Mouse (Mus musculus) neural tube, postnatal 0 days (tissue): ENCODE data around the gene Sec14l3. TPM values are rescaled to one million over a fixed set of nuclear protein-coding genes. Genes with fewer than 3 reads are reported as not detected.

Source experiments
- polyA plus RNA-seq: library from polyadenylated mRNA; unstranded; fragments of >200 nt; fragmentation: Nextera tagmentation; extraction: Ambion mirVana; gene quantifications from 2 replicates; pipeline ENCODE4 v1.2.1, GENCODE M21; 2015

Gene Sec14l3
- 0.94 and 1.1 TPM in 2 replicates for polyA plus RNA-seq

DNA sequence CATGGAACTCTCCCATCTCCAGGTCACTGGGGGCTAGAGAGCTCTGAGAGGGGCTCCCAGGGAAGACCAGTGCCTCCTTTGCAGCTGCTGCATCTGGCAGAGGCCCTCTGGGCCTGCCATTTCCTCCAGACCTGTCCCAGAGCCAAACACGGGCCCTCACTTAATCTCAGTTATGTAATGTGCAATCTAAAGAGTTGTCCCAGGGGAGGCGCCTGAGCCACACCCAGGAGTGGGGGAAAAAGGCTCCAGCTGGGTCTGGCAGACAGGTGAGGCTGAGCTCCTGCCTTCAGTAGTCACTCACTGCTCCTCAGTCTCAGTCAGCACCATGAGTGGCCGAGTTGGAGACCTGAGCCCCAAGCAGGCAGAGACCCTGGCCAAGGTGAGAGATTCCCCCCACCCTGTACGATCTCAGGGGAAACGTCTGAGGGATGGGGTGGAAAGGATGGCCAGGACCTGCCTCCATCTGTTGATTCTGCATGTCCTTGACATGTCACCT is at the start of gene Sec14l3:
Gene Sec14l3 (plus strand): TSS at position 215 of the 496 bp plus-strand sequence.

DNA sequence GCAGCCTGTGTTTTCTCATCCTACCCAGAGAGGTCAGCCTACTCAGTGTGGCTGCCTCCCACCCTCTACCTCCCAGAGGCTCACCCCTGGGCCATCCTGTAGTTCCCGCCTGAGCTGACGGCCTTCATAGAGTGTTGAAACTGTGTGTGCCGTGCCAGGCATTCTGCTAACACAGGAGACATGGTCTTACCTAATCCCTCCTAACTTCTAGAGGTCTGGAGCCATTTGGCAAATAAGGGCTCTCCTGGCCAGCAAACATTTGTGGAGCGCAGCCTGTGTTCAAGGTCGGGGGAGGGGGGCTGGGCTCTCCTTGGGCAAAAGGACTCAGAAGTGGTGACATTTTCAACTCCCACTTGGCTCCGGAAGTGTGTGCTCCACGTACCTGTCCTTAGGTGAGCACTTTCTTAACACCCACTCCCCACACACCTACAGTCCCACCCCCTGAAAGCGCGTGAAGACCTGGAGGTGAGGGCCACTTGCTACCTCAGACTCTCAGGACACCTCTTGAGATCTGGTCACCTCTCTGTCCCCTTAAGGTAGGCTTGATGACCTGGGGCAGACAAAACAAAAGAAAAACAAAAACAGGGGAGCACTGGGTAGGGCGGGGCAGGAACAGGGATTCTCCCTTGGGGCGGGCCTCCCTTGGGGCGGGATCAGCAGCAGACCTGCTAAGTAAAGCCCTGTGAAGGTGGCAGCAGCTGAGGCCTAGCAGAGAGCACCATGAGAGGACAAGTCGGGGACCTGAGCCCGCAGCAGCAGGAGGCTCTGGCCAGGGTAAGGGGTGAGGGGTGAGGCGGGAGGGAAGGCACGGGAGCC is 33.3 kb upstream of the Sec14l3 start, which contains the start of gene Sec14l4:
Gene Sec14l4 (plus strand): TSS at position 337 of the 816 bp plus-strand sequence.

DNA sequence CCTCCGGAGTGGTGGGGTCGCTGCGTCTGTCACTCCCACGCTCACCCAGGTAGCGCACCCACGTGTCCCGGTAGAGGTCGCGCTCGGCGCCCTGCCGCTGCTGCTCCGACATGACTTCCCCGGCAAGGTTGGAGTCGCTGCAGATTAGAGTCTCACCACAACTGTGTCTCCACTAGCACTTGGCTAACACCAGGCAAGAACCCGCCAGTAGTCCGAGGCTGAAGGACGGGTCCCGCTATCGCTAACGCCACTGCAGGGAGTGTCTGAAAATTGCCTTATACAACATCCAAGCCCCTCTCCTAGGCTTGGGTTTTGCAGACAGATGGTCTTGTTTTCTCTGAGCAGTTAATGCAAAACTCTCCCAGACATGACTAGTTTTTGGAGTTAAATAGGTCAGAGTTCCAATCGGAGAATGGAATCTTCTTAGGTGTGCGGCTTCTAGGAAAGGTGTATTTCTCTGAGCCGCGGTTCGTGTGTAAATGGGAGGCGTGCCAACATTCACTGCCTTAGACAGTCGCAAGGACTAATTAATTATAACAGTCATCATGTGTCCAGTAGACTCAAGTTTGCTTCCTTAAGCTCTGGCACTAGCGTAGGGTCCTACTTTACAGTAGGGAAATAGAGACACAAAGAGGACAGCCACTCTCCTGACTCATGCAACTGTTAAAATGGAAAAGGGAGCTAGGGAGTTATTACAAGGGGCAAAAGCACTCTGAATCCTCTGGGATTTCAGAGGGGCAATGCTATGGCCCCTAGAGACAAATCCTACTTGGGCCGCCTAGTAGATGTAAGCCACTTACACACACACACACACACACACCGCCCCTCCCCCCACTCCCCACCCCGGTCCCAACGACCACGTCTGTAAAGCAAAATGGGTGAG is 30.8 kb downstream of the Sec14l3 start, which contains the start of gene Mtfp1:
Gene Mtfp1 (minus strand): TSS at position 275 of the 883 bp plus-strand sequence.

DNA sequence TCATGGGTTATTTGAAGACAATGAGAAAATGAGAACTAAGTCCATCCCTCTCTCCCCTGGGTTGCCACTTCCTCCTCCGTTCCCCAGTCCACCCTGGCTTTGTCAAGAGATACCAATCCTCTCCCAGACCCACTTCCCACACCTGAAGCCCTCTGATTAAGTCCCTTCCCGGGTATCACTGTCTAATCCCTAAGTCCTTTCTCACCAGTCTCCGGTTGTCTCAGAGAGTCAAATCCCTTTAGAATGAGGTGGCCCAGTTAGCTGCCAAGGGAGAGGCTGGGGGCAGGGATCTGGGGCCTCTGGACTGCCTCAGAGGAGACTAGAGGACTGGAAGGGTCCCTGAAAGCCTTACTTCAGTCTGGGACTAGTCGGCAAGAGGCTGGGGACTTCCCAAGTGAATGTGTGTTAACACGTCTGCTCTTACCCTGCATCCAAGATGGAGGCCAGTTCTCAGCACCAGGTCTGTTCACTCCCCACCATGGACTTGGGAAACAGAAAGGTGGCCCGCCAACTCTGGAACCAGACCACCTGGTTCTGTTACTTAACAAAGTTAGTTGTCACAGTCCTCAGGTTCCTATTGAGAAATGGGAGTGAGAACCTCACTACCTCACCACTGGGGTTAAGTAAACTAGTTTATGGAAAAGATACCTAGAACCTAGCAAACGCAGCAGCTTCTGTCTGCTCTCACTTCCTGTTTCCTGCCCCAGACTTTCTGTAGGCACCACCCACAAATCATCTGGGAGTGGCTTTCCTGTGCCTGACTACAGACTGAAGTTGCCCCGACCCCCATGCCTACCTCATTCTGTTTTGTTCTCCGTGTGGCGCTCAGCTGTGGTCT is 58.3 kb downstream of the Sec14l3 start, which contains the start of gene Sec14l2:
Gene Sec14l2 (minus strand): TSS at position 674 of the 838 bp plus-strand sequence.

Other genes with a start within 250 kb of the Sec14l3 start
- gene Osbp2, start 200.9 kb upstream of the Sec14l3 start, polyA plus RNA-seq, result 46.3 and 49.2 TPM in 2 replicates
- 0.17 and 0.31 TPM in 2 replicates for gene 4921536K21Rik, start 169.7 kb upstream of the Sec14l3 start, polyA plus RNA-seq
- gene Dusp18, start 169.6 kb upstream of the Sec14l3 start, polyA plus RNA-seq, result 12.6 and 16.7 TPM in 2 replicates
- gene Slc35e4, start 150.2 kb upstream of the Sec14l3 start, polyA plus RNA-seq, result 22.7 and 23.9 TPM in 2 replicates
- gene Tcn2, start 132.7 kb upstream of the Sec14l3 start, polyA plus RNA-seq, result 32.7 and 35.5 TPM in 2 replicates
- gene Pes1, start 100.9 kb upstream of the Sec14l3 start, polyA plus RNA-seq, result 42.2 and 42.3 TPM in 2 replicates
- gene 4930556J24Rik, start 88.1 kb upstream of the Sec14l3 start, polyA plus RNA-seq, result not detected in 2 replicates
- 34.9 and 35.3 TPM in 2 replicates for gene Gal3st1, start 81.2 kb upstream of the Sec14l3 start, polyA plus RNA-seq
- gene Sec14l4, start 33.4 kb upstream of the Sec14l3 start, polyA plus RNA-seq, result 0.13 TPM in 1 of 2 replicates, not detected in the other
- 21.1 and 22.3 TPM in 2 replicates for gene Mtfp1, start 30.6 kb downstream of the Sec14l3 start, polyA plus RNA-seq
- gene Sec14l2, start 58.6 kb downstream of the Sec14l3 start, polyA plus RNA-seq, result 10.2 and 10.6 TPM in 2 replicates
- 57.3 and 62.2 TPM in 2 replicates for gene Rnf215, start 70.4 kb downstream of the Sec14l3 start, polyA plus RNA-seq
- 7.8 and 9.1 TPM in 2 replicates for gene Ccdc157, start 95.5 kb downstream of the Sec14l3 start, polyA plus RNA-seq
- gene Sf3a1, start 95.5 kb downstream of the Sec14l3 start, polyA plus RNA-seq, result 28.6 and 31.5 TPM in 2 replicates
- gene Tbc1d10a, start 121.9 kb downstream of the Sec14l3 start, polyA plus RNA-seq, result 38.6 and 41.8 TPM in 2 replicates
- 18.2 and 20.5 TPM in 2 replicates for gene Castor1, start 153.4 kb downstream of the Sec14l3 start, polyA plus RNA-seq
- gene Osm, start 171.6 kb downstream of the Sec14l3 start, polyA plus RNA-seq, result 0.10 TPM in 1 of 2 replicates, not detected in the other
- gene Lif, start 192.7 kb downstream of the Sec14l3 start, polyA plus RNA-seq, result 0.04 and 0.13 TPM in 2 replicates